Mouse (Mus musculus) macrophage (primary cell): ENCODE measurements at regions not wholly inside any gene's neighbourhood (a gene's known extent, or its start where the extent isn't known, plus 50 kb on each side); places are given as distances from the start of the nearest gene placed in this dataset.

Experiments
- H3K27ac ChIP-seq: fragments of 350-480 bp; formaldehyde crosslinking; 2 replicates; pipeline ENCODE4 v1.9.0; 2021
- H3K36me3 ChIP-seq: fragments of 350-480 bp; formaldehyde crosslinking; 2 replicates; pipeline ENCODE4 v1.9.0; 2021; ENCODE audit errors: inconsistent target
- H3K4me3 ChIP-seq: fragments of 350-480 bp; formaldehyde crosslinking; 2 replicates; pipeline ENCODE4 v1.9.0; 2021; ENCODE audit errors: inconsistent target
- H3K79me2 ChIP-seq: fragments of 350-480 bp; formaldehyde crosslinking; 2 replicates; pipeline ENCODE4 v1.9.0; 2021; ENCODE audit errors: inconsistent target
- WGBS: methylation state at CpG from one replicate; pipeline ENCODE4 v1.1.7; 2026; ENCODE audit warnings: inconsistent platforms; ENCODE audit not compliant: missing documents; 5-methylcytosine and 5-hydroxymethylcytosine counted together

DNA sequence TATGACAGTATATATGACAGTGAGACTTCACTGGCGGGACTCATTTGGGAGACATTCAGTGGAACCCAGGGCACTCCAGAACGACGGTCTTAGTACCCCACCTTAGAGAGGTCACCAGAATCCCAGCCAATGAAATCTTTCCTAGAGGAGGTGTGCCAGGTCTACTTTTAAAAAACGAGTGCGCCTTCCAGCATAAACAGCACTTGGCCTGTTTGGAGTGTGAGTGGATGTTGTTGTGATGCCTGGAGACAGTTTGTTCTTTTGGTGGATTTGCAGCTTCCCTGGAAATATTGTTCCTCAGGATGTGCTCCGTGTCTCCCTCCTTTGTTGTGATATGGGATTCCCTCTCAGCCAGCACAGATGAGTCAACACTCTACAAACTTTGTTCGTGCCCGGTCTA lies 219.9 kb downstream of the Zfp36l1 start:
- Histone ChIP-seq H3K79me2 (no peaks in the 10 kb centered on the region), H3K27ac (no peak overlapping the region), H3K4me3 (no peak overlapping the region), H3K36me3 (no peaks in the 10 kb centered on the region)
- 94% methylated on average over 8 of the region's 8 CpGs for WGBS

DNA sequence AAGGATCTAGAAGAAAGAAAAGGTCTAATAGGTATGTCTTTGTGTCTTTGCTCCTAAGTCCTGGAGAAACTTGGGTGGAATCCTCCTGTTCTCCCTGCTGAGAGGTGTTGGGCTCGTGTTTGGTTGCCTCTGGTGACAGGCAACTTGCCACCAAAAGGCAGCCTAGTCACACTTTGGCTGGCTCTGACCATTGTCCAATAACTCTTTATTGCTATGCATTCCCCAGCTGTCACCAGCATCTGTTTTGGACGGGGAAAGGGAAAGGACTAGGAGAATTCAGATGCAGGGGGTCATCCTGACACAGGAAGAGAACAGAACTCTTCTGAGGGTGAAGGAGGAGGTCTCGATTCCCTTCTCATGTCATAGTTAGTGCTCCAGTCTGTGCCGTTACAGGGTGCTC lies 220.9 kb downstream of the Zfp36l1 start:
- Histone ChIP-seq H3K27ac (no peak overlapping the region), H3K4me3 (no peak overlapping the region), H3K79me2 (no peaks in the 10 kb centered on the region), H3K36me3 (no peaks in the 10 kb centered on the region)
- 84% methylated on average over 4 of the region's 4 CpGs for WGBS

DNA sequence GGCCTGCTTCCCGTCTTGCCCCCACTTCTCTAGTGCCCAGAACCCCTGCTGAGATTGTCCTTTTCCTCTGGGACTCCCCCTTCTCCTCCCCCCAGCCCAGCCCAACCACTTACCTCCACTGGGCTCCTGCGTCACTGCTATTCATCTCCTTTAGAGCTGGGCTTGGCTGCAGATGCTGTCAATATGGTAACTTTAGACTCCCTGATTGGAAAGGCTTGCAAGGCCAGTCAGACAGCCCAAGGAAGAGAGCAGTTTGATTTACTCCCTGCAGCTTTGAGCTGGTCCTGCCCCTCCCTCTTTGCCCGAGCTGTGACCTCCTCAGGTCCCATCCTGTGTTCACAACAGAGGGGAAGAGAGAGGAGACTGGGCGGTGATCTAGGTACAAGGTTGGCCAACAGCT lies 221.9 kb downstream of the Zfp36l1 start:
- no peak overlapping the region for H3K27ac ChIP-seq
- WGBS = 91% methylated on average over 4 of the region's 4 CpGs
- no peaks in the 10 kb centered on the region for H3K79me2 ChIP-seq
- no peaks in the 10 kb centered on the region for H3K36me3 ChIP-seq
- H3K4me3 ChIP-seq = no peak overlapping the region

DNA sequence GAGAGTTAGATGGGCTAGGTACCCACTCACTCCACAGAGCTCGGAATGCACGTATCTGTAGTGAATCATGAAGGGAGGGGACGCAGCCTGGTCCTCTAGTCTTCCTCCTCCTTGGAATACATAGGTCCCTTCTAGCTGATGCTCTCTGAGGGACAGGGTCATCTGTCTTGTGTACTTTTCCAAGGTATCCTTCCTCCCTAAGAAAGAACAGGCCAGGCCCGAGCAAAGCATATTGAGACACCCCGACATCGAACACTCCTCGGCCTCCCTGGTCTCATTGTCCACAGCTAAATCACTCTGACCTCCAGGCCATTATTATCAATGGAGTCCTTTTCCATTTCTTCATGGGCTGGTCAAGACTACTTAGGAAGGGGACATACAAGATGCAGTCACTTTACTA lies 222.5 kb downstream of the Zfp36l1 start:
- Histone ChIP-seq H3K27ac (no peak overlapping the region), H3K79me2 (no peaks in the 10 kb centered on the region), H3K4me3 (no peak overlapping the region), H3K36me3 (no peaks in the 10 kb centered on the region)
- 98% methylated on average over 7 of the region's 7 CpGs for WGBS

DNA sequence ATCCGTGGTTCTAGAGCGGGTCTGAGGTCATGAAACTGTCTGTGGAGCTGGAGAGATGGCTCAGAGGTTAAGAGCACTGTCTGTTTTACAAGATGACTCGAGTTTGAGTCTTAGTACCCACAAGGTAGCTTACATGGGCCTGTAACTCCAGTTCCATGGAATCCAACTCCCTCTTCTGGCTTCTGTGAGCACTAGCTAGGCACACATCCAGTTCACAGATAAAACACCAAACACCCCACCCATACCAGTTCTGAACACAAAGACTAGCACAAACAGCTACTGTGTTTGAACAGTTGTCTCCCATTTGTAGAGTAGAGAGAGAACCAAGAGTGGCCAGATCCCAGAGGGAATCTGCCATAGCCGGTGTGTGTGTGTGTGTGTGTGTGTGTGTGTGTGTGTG lies 224.0 kb downstream of the Zfp36l1 start:
- Histone ChIP-seq H3K27ac (no peak overlapping the region), H3K79me2 (no peaks in the 10 kb centered on the region), H3K4me3 (no peak overlapping the region), H3K36me3 (no peaks in the 10 kb centered on the region)
- 95% methylated on average over 4 of the region's 4 CpGs for WGBS

DNA sequence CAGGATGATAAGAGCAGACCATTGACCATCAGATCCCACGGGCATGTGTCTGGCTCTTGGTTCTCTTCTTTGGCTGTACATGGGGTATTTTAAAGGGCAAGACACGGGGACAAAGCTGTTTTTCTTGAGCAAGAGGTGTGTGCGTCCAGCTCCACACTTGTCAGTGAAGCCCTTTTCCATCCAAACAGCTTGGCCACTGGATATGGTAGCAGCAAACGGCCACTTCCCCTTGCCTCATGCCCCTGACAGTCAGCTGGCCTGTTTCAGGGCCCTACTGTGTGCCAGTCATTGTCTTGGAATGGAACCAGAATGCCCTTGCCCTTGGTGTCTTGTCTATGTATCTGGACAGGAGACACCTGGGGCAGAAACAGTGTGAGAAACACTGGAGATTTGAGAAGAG lies 224.7 kb downstream of the Zfp36l1 start:
- WGBS = 79% methylated on average over 4 of the region's 4 CpGs
- Histone ChIP-seq H3K36me3 (no peaks in the 10 kb centered on the region), H3K79me2 (no peaks in the 10 kb centered on the region), H3K27ac (no peak overlapping the region), H3K4me3 (no peak overlapping the region)

DNA sequence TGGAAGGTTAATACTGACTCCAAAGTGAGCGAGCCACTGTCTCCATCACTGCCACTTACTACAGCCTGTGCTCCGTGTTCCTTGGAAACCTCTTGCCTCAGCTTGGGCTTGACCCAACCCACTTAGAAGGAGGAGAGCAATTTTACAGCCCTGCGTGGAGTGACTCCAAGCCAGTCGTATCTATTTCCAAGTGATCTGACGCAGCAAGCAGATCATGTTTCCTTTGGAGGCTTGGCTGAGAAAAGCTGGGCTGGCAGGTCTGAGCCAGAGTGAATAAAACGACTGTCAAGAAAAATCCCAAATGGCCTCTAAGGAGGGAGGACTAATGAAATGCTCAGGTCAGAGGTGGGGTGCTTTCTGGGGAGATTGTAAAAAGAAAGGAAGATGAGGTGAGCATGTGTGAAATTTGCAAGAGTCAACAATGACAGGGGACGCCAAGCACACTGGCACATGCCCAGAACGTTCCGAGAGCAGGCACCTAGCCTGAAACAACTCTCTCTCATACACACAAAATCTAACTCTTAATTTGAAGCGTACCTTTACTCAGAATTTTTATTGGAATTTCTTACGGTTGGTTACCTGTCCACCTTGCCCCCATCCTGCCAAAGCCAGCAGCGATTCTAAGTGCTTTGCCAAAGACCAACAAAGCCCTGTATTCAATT lies 225.5 kb downstream of the Zfp36l1 start:
- no peak overlapping the region for H3K27ac ChIP-seq
- H3K36me3 ChIP-seq = no peaks in the 10 kb centered on the region
- 95% methylated on average over 12 of the region's 12 CpGs for WGBS
- no peak overlapping the region for H3K4me3 ChIP-seq
- H3K79me2 ChIP-seq = no peaks in the 10 kb centered on the region

DNA sequence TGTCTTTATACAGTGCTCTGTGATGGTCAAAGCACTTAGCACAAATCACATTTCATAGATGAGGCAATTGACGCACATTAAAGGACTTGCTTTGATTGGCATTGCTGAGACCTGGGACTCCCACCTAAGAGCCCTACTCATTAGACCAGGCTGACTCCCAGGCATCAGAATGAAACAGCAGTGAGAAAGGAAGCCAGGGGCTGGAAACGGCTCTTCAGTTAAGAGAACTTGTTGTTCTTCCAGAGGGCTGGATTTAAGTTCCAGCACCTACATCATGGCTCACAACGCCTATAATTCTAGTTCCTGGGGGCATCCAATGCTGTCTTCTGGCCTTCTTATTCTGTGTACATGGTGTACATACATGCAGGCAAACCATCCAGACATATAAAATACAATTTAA lies 226.3 kb downstream of the Zfp36l1 start:
- Histone ChIP-seq H3K79me2 (no peaks in the 10 kb centered on the region), H3K4me3 (no peak overlapping the region), H3K36me3 (no peaks in the 10 kb centered on the region), H3K27ac (no peak overlapping the region)
- WGBS = 97% methylated on average over 3 of the region's 3 CpGs

DNA sequence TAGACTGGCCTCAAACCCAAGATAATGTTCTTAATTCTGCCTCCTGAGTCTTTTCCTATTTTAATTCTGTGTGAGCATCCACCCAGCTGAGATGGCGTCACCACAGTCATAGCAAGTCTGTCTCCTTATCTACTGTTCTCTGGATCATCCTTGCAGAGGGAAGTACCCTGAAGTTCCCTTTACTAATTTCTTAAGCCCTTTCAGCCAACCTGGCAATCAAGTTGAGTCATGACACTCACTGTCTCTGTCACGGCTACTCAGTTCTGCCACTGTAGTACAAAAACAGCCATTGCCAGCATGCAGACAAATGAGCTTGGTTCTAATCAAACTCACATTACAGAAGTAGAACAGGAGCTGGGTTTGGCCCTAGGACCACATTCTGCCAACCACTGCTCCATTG lies 227.5 kb downstream of the Zfp36l1 start:
- H3K79me2 ChIP-seq = no peaks in the 10 kb centered on the region
- H3K4me3 ChIP-seq = no peak overlapping the region
- H3K36me3 ChIP-seq = no peaks in the 10 kb centered on the region
- no peak overlapping the region for H3K27ac ChIP-seq
- WGBS = 57% methylated on average over 2 of the region's 2 CpGs

DNA sequence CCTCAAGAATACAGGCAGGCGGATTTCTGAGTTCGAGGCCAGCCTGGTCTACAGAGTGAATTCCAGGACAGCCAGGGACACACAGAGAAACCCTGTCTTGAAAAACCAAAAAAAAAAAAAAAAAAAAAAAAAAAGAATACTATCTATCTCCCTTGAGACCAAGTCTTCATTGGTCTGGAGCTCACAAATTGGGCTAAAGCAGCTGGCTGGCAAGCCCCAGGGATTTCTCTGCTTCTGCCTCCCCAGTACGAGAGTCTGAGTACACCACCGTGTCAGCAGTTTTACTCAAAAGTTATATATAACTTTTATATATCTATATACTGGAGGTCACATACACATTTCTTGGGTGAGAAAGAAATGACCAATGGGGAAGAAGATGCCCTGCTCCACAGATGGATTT lies 229.2 kb downstream of the Zfp36l1 start:
- no peak overlapping the region for H3K27ac ChIP-seq
- H3K79me2 ChIP-seq = no peaks in the 10 kb centered on the region
- no peak overlapping the region for H3K4me3 ChIP-seq
- no peaks in the 10 kb centered on the region for H3K36me3 ChIP-seq
- WGBS = 93% methylated on average over 2 of the region's 4 CpGs

DNA sequence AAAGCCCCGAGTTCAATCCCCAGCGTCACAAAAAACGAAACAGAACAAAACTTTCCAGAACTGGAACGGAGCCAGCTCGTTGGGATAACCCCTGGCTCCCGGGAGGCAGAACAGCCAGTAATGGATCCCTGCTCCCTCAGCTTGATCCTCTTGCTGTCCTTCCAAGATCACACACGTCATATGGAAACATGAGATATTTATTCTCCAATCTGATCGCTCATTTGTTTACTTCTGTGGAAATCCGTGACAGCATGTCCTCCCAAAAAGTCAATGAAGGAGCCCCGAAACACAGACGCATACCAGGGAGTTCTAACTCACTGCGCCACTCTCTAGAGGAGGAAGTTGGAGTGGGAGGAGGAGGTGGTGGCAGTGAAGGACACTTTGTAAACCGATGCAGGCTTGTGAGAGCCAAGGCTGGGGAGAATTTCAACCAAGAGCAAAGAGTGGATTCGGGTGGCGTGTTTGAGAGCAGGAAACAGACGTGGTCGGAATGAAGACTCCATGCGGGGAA lies 232.0 kb downstream of the Zfp36l1 start:
- WGBS = 46% methylated on average over 17 of the region's 18 CpGs
- Histone ChIP-seq H3K27ac (no peak overlapping the region), H3K4me3 (no peak overlapping the region), H3K36me3 (no peaks in the 10 kb centered on the region), H3K79me2 (no peaks in the 10 kb centered on the region)

DNA sequence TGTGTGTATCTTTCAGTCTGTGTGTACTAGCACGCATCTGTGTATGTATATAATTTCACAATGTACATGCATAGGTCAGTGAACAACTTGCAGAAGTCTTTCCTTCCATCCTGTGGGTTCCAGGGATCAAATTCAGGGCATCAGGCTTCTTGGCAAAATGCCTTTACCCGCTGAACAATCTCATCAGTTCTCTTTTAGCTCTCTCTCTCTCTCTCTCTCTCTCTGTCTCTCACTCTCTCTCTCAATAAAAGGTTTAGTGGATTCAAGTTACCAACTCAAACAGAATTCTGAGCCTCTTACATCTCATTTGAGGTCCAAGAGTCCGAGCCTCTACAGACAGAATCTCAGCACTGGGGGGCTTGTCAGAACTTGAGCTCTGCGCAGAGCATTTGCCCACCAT lies 232.5 kb downstream of the Zfp36l1 start:
- Histone ChIP-seq H3K27ac (no peak overlapping the region), H3K36me3 (no peaks in the 10 kb centered on the region), H3K79me2 (no peaks in the 10 kb centered on the region), H3K4me3 (no peak overlapping the region)
- 91% methylated on average over 4 of the region's 4 CpGs for WGBS

DNA sequence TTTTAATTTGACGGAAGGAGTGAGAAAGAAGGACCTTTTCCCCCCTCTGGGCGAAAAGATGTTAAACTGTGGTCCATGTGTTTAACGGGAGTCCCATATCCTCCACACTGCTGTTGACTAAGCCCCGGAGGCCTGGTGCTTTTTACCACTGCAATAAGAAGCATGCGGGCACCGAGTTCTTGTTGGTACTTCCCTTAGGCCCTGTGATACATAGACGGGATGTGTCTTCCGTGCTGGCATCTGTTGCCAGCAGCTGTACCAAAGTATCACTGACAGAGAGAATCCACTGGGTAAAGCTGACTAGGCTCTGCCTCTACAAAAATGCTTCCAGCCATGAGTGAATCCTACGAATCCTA lies 232.9 kb downstream of the Zfp36l1 start:
- Histone ChIP-seq H3K27ac (no peak overlapping the region), H3K4me3 (no peak overlapping the region), H3K36me3 (no peaks in the 10 kb centered on the region), H3K79me2 (no peaks in the 10 kb centered on the region)
- 94% methylated on average over 9 of the region's 9 CpGs for WGBS

DNA sequence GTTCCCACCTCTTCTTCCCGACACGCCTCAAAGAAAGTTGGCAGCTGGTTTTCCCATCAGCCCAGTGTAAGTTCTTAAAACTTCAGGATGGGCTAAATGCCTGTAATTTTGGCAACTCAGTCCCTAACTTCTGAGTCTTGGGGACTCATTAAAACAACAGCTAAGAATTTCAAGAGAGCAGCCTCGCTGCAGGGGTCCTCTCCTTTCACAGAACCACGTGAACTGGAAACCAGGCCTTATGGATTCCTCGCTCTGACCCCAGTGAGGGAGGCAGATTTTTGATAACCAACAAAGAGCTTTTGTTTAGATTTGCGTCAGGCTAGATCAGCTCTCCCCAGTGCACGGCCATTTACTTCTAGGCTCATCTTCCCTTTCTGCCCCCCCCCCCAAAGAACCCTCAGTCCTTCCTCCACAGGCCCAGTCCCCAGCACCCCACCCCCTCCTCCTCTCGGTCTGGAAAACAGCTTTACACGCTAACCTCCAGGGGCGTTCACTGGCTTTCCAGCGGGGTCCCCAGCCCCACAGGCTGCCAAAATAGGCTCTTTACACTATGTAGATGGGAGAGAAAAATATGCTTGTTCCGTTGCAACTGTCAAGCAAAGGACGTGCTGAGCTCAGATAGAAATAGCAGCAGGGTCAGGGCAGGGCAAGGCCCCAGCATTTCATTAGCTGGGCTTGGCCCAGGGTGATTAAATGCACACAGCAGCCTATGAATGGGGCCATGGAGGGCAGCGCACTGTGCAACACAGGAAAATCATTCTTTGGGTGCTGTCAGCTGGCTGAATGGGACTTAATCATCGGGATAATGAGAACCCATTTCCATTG lies 233.5 kb downstream of the Zfp36l1 start:
- Histone ChIP-seq H3K4me3 (no peak overlapping the region), H3K79me2 (no peaks in the 10 kb centered on the region), H3K27ac (no peak overlapping the region), H3K36me3 (no peaks in the 10 kb centered on the region)
- 91% methylated on average over 14 of the region's 15 CpGs for WGBS

DNA sequence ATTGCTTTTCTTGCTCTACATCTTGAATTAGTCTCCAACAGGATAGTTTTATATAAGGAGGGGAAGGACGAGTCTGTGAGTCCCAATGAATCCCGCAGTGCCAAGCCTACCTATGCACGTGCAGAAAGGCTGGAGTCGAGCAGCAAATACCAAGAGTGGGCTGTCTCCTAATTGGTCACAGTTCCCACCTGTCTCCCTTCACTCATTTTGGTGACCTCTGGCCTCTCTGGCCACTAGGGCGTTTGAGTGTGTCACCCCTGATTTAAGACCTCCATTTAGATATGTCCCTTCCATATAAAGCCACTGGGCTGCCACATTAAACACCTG lies 234.1 kb downstream of the Zfp36l1 start:
- no peak overlapping the region for H3K4me3 ChIP-seq
- WGBS = 92% methylated on average over 5 of the region's 5 CpGs
- no peaks in the 10 kb centered on the region for H3K36me3 ChIP-seq
- H3K27ac ChIP-seq = no peak overlapping the region
- H3K79me2 ChIP-seq = no peaks in the 10 kb centered on the region
